Mouse (Mus musculus): ENCODE measurements around the gene Dtx2. TPM values are rescaled to one million over a fixed set of nuclear protein-coding genes. Genes with fewer than 3 reads are reported as not detected.

Dtx2 gene
- polyA plus RNA-seq, 1 experiment from 2014 or later, result 21.6 TPM

DNA sequence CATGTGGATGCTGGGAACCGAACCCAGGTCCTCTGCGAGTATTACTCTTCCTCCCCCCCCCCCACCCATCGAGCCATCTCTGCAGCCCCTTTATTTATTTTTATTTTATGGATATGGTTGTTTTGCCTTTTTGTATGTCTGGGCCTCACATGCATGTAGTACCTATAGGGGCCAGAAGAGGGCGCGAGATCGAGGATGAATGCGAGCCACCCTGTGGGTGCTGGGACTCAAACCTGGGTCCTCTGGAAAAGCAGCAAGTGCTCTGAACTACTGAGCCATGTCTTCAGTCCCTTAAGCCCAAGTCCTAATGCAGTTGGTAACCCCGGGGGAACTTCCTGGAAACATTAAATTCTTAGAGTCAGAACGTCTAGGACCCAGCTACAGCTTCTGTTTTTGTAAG, 27.7 kb upstream of the Dtx2 start:
- no peaks in the 10 kb centered on the region for H3K9me3 ChIP-seq (ENCODE audit: control insufficient read depth, low read length)
- H3K9ac ChIP-seq (ENCODE audit: low read depth, low read length), result no peak overlapping the region
- peaks cover 2% of the 10 kb centered on the region; the same call in 1 of the 2 replicates for H3K27me3 ChIP-seq (ENCODE audit: control insufficient read depth, insufficient read depth, low read length)
- no peak overlapping the region for H3K4me2 ChIP-seq (replicated peaks; ENCODE audit: low read depth, low read length)
- DNase-seq (ENCODE audit: low spot score), result peak; percentile 32
- H3K27ac ChIP-seq (ENCODE audit: low read depth, low read length), result no peak overlapping the region
- no peak for ATAC-seq (ENCODE audit: low FRiP score)
- H3K36me3 ChIP-seq (ENCODE audit: control insufficient read depth, insufficient read depth, low read length), result no peaks in the 10 kb centered on the region
- H3K4me3 ChIP-seq (ENCODE audit: low read depth, low read length), result no peak overlapping the region
- H3K4me1 ChIP-seq (replicated peaks; ENCODE audit: control insufficient read depth, insufficient read depth, low read length), result no peaks in the 10 kb centered on the region; the same call in 1 of the 2 replicates
- 67% methylated on average over 9 of the region's 9 CpGs for WGBS

GRCm38 (mm10) chr5:135968781-135969180, 25.8 kb upstream of the Dtx2 start:
- WGBS, result 61% methylated on average over 1 of the region's 1 CpGs
- H3K9me3 ChIP-seq (ENCODE audit: control insufficient read depth, low read length), result no peaks in the 10 kb centered on the region
- H3K36me3 ChIP-seq (ENCODE audit: control insufficient read depth, insufficient read depth, low read length), result no peaks in the 10 kb centered on the region
- peaks cover 2% of the 10 kb centered on the region; the same call in 1 of the 2 replicates for H3K27me3 ChIP-seq (ENCODE audit: control insufficient read depth, insufficient read depth, low read length)
- H3K4me2 ChIP-seq (replicated peaks; ENCODE audit: low read depth, low read length), result no peak overlapping the region
- H3K27ac ChIP-seq (ENCODE audit: low read depth, low read length), result no peak overlapping the region
- H3K4me3 ChIP-seq (ENCODE audit: low read depth, low read length), result no peak overlapping the region
- no peaks in the 10 kb centered on the region; the same call in 1 of the 2 replicates for H3K4me1 ChIP-seq (replicated peaks; ENCODE audit: control insufficient read depth, insufficient read depth, low read length)
- no peak for ATAC-seq (ENCODE audit: low FRiP score)
- no peak overlapping the region for H3K9ac ChIP-seq (ENCODE audit: low read depth, low read length)
- peak; percentile 68 for DNase-seq (ENCODE audit: low spot score)

GRCm38 (mm10) chr5:135970247-135970646, 24.4 kb upstream of the Dtx2 start:
- no peak overlapping the region for H3K4me3 ChIP-seq (ENCODE audit: low read depth, low read length)
- no peaks in the 10 kb centered on the region; the same call in 1 of the 2 replicates for H3K4me1 ChIP-seq (replicated peaks; ENCODE audit: control insufficient read depth, insufficient read depth, low read length)
- H3K4me2 ChIP-seq (replicated peaks; ENCODE audit: low read depth, low read length), result no peak overlapping the region
- no peak for DNase-seq (ENCODE audit: low spot score)
- no peak overlapping the region for H3K27ac ChIP-seq (ENCODE audit: low read depth, low read length)
- H3K9me3 ChIP-seq (ENCODE audit: control insufficient read depth, low read length), result no peaks in the 10 kb centered on the region
- WGBS, result 75% methylated on average over 6 of the region's 6 CpGs
- H3K36me3 ChIP-seq (ENCODE audit: control insufficient read depth, insufficient read depth, low read length), result no peaks in the 10 kb centered on the region
- peaks cover 2% of the 10 kb centered on the region; the same call in 1 of the 2 replicates for H3K27me3 ChIP-seq (ENCODE audit: control insufficient read depth, insufficient read depth, low read length)
- no peak overlapping the region for H3K9ac ChIP-seq (ENCODE audit: low read depth, low read length)
- ATAC-seq (ENCODE audit: low FRiP score), result no peak

DNA sequence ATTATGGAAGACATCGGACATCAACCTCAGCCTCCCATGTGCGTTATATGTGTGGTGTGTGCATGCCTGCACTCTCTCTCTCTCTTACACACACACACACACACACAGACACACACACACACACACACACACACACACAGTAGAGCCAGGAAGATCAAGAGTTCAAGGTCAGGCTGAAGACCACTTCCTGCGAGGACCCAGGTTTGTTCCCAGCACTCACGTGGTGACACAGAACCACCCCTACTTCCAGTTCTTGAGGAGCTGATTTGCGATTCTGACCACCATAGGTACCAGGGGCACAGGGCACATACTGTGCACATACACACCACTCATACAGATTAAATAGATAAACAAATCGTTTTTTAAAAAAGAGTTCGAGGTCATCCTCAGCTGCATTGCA, 22.7 kb upstream of the Dtx2 start:
- ATAC-seq (ENCODE audit: low FRiP score), result no peak
- Histone ChIP-seq H3K36me3 (ENCODE audit: control insufficient read depth, insufficient read depth, low read length) (no peaks in the 10 kb centered on the region), H3K27ac (ENCODE audit: low read depth, low read length) (no peak overlapping the region), H3K27me3 (ENCODE audit: control insufficient read depth, insufficient read depth, low read length) (no peaks in the 10 kb centered on the region), H3K4me1 (replicated peaks; ENCODE audit: control insufficient read depth, insufficient read depth, low read length) (no peaks in the 10 kb centered on the region), H3K4me3 (ENCODE audit: low read depth, low read length) (no peak overlapping the region), H3K4me2 (replicated peaks; ENCODE audit: low read depth, low read length) (no peak overlapping the region), H3K9me3 (ENCODE audit: control insufficient read depth, low read length) (no peaks in the 10 kb centered on the region), H3K9ac (ENCODE audit: low read depth, low read length) (no peak overlapping the region)
- 89% methylated on average over 7 of the region's 7 CpGs for WGBS
- DNase-seq (ENCODE audit: low spot score), result no peak

DNA sequence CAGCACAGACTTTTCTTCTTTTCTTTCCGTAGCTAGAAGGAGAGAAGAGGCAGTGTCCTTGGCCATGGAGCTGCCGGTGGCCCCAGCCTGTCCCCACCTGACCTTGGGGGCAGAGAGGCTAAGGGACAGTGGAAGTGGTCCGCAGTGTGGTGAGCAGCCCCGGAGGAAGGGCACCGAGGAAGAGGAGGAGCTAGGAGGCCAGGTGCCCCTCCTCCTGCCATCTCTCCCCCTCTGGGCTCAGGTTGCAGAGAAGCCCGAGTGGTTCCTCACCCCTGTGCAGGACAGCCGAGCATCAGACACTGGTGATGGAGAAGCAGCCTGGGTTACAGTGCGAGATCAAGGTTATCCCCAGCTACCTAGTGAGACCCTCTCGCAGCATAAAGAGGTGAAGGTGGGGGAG, 20.2 kb upstream of the Dtx2 start, which contains the start of gene Ssc4d:
Ssc4d (minus strand) TSS at position 167 of the 400 bp plus-strand sequence.
- H3K9ac ChIP-seq (ENCODE audit: low read depth, low read length), result peak within 1 kb of the TSS; percentile 24; the same call in 1 of the 2 replicates
- H3K4me2 ChIP-seq (replicated peaks; ENCODE audit: low read depth, low read length), result no peak within 1 kb of the TSS; the same call in 1 of the 2 replicates
- H3K27me3 ChIP-seq (ENCODE audit: control insufficient read depth, insufficient read depth, low read length), result no peaks in the 10 kb centered on the region
- no peaks in the 10 kb centered on the region for H3K4me1 ChIP-seq (replicated peaks; ENCODE audit: control insufficient read depth, insufficient read depth, low read length)
- WGBS, result 16% methylated on average over 9 of the region's 9 CpGs
- no peak for DNase-seq (ENCODE audit: low spot score)
- no peaks in the 10 kb centered on the region for H3K9me3 ChIP-seq (ENCODE audit: control insufficient read depth, low read length)
- ATAC-seq (ENCODE audit: low FRiP score), result no peak
- no peaks in the 10 kb centered on the region for H3K36me3 ChIP-seq (ENCODE audit: control insufficient read depth, insufficient read depth, low read length)
- H3K27ac ChIP-seq (ENCODE audit: low read depth, low read length), result no peak within 1 kb of the TSS
- H3K4me3 ChIP-seq (ENCODE audit: low read depth, low read length), result no peak within 1 kb of the TSS

GRCm38 (mm10) chr5:135975893-135976668, 18.5 kb upstream of the Dtx2 start:
- 93% methylated on average over 8 of the region's 8 CpGs for WGBS
- no peaks in the 10 kb centered on the region for H3K9me3 ChIP-seq (ENCODE audit: control insufficient read depth, low read length)
- ATAC-seq (ENCODE audit: low FRiP score) (no peak), DNase-seq (ENCODE audit: low spot score) (no peak)
- H3K4me3 ChIP-seq (ENCODE audit: low read depth, low read length), result no peak overlapping the region
- H3K27ac ChIP-seq (ENCODE audit: low read depth, low read length), result no peak overlapping the region
- H3K27me3 ChIP-seq (ENCODE audit: control insufficient read depth, insufficient read depth, low read length), result no peaks in the 10 kb centered on the region
- H3K4me2 ChIP-seq (replicated peaks; ENCODE audit: low read depth, low read length), result no peak overlapping the region
- no peaks in the 10 kb centered on the region for H3K36me3 ChIP-seq (ENCODE audit: control insufficient read depth, insufficient read depth, low read length)
- no peaks in the 10 kb centered on the region for H3K4me1 ChIP-seq (replicated peaks; ENCODE audit: control insufficient read depth, insufficient read depth, low read length)
- H3K9ac ChIP-seq (ENCODE audit: low read depth, low read length), result no peak overlapping the region

- Histone ChIP-seq H3K9ac (ENCODE audit: low read depth, low read length) (no peak overlapping the region), H3K4me2 (replicated peaks; ENCODE audit: low read depth, low read length) (no peak overlapping the region), H3K4me3 (ENCODE audit: low read depth, low read length) (no peak overlapping the region), H3K9me3 (ENCODE audit: control insufficient read depth, low read length) (no peaks in the 10 kb centered on the region), H3K4me1 (replicated peaks; ENCODE audit: control insufficient read depth, insufficient read depth, low read length) (no peaks in the 10 kb centered on the region), H3K36me3 (ENCODE audit: control insufficient read depth, insufficient read depth, low read length) (no peaks in the 10 kb centered on the region), H3K27me3 (ENCODE audit: control insufficient read depth, insufficient read depth, low read length) (no peaks in the 10 kb centered on the region), H3K27ac (ENCODE audit: low read depth, low read length) (no peak overlapping the region)
- no peak for ATAC-seq (ENCODE audit: low FRiP score)
- WGBS, result 82% methylated on average over 5 of the region's 5 CpGs
- DNase-seq (ENCODE audit: low spot score), result no peak
Measured at GRCm38 (mm10) chr5:135979381-135979780, 15.2 kb upstream of the Dtx2 start.

DNA sequence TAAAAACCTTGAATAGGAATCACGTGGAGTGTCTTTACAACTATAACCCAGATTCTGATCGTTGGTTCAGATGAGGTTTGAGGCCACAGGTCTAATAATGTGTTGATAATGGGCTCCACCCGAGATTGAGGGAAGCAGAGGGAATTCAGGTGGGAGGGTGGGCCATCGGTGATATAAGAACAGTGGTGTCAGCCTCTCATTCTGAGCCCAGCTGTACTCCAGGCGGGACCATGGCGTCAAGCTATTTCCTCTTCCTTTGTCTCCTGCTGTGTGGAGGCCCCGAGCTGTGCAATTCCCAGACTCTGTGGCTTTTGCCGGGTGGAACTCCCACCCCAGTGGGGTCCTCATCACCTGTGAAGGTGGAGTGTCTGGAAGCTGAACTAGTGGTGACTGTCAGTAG, 14.7 kb upstream of the Dtx2 start, which contains the start of gene Zp3:
Zp3 (plus strand) TSS at position 196 of the 400 bp plus-strand sequence.
- Histone ChIP-seq H3K9ac (ENCODE audit: low read depth, low read length) (no peak within 1 kb of the TSS), H3K27ac (ENCODE audit: low read depth, low read length) (no peak within 1 kb of the TSS), H3K27me3 (ENCODE audit: control insufficient read depth, insufficient read depth, low read length) (no peaks in the 10 kb centered on the region), H3K4me1 (replicated peaks; ENCODE audit: control insufficient read depth, insufficient read depth, low read length) (no peaks in the 10 kb centered on the region), H3K36me3 (ENCODE audit: control insufficient read depth, insufficient read depth, low read length) (no peaks in the 10 kb centered on the region), H3K4me3 (ENCODE audit: low read depth, low read length) (no peak within 1 kb of the TSS), H3K4me2 (replicated peaks; ENCODE audit: low read depth, low read length) (no peak within 1 kb of the TSS), H3K9me3 (ENCODE audit: control insufficient read depth, low read length) (no peaks in the 10 kb centered on the region)
- ATAC-seq (ENCODE audit: low FRiP score), result no peak
- WGBS, result 70% methylated on average over 8 of the region's 8 CpGs
- no peak for DNase-seq (ENCODE audit: low spot score)

GRCm38 (mm10) chr5:135982398-135982797, 12.2 kb upstream of the Dtx2 start:
- no peak for ATAC-seq (ENCODE audit: low FRiP score)
- no peaks in the 10 kb centered on the region for H3K9me3 ChIP-seq (ENCODE audit: control insufficient read depth, low read length)
- no peaks in the 10 kb centered on the region for H3K36me3 ChIP-seq (ENCODE audit: control insufficient read depth, insufficient read depth, low read length)
- WGBS, result 34% methylated on average over 6 of the region's 6 CpGs
- peak; percentile 77 for DNase-seq (ENCODE audit: low spot score)
- no peak overlapping the region for H3K9ac ChIP-seq (ENCODE audit: low read depth, low read length)
- H3K27ac ChIP-seq (ENCODE audit: low read depth, low read length), result no peak overlapping the region
- H3K4me2 ChIP-seq (replicated peaks; ENCODE audit: low read depth, low read length), result no peak overlapping the region
- H3K4me1 ChIP-seq (replicated peaks; ENCODE audit: control insufficient read depth, insufficient read depth, low read length), result no peaks in the 10 kb centered on the region
- H3K27me3 ChIP-seq (ENCODE audit: control insufficient read depth, insufficient read depth, low read length), result no peaks in the 10 kb centered on the region
- H3K4me3 ChIP-seq (ENCODE audit: low read depth, low read length), result no peak overlapping the region
